Mouse (Mus musculus): ENCODE results near the gene Cetn3.

Gene Cetn3

DNA sequence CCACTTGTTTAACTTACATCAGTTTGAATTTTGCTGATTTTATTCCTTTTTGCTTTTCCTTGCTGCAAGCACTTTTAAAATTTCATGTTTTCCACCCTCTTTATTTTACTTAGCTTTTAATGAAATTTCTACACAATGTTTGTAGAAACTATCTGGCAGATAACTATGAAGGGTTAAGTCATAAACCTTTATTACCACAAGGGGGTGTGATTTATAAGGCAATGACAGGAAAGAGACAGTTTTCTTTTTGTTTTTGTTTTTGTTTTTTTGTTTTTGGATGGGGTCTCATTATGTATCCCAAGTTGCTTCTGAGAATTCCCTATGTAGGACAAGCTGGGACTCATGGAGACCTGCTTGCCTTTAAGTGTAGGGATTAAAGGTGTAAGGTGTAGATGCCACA lies 39.9 kb downstream of the Cetn3 start:
- no peak for DNase-seq (ENCODE audit: low spot score in 2 of 2)

DNA sequence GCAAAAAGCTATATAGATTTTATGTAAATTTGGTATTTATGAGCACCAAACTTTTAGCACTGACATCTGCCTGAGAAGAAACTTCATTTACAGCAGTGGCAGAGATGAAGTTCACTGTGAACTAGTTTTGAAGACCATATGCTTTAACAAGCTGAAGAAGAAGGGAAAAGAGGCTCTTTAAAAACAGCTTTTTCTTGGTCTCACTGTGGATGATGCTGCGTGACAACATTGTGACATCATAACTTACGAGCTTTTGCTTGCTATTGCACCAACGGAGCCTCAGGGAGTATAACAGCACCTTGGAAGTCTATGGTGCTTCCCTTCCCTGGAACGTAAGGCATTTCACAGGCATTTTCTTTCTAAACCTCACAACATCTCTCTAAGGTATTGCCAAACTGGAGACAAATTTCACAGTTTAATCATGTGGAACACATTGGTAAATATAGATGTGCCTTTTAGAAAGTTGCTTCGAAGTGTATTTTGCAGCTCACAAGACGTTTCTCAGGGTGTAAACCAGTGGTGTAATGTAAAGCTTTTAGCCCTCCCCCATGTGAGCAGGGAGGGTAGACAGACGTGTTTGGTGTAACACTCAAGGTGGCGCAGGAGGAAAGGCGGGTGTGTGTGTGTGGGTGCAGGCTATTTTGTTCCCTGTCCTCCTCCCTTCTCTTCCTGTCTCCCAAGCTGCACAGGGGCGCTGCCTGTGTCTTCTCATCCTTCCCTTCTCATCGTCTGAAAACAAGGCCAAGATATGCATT lies 41.9 kb downstream of the Cetn3 start:
- DNase-seq (ENCODE audit: low spot score in 2 of 2), result peak; percentile 25 to 44

DNA sequence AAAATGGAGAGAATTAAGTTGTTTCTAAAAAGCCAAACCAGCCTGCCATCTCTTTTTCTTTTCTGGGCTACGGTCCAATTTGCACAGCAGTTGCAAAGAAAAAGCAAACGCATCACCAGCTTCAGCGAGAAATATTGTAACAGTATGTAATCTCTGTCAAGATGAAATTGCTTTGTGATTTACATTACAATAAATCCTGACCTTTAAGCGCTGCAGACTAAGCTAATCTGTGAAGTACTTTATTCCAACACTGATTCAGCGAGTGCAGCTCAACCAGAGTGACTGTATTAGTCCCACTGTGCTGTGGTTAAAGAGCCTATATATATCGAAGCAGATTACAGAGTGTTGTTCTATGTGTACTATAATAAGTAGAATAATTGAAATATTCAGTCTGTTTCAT lies 45.6 kb downstream of the Cetn3 start:
- DNase-seq (ENCODE audit: low spot score in 2 of 2), result peak in 1 of 2 experiments; percentile 18

DNA sequence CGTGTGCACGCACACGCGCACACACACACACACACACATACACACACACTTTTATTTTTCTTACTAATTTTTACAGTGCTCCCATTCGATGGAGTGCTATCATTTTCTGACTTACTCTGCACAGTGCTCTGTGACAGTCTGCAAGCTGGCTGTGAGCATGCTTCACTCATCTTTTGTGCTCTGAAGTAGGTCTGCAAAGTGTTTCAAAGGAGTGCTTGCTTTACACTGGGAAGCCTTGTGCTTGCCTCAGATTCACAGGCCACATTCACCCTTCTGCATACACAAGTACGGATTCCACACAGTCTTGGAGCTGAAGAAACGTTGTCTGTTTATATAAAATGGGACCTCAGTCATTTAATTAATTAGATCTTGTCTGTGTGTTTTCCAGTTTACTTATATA lies 49.0 kb downstream of the Cetn3 start:
- DNase-seq (ENCODE audit: low spot score in 2 of 2), result no peak

DNA sequence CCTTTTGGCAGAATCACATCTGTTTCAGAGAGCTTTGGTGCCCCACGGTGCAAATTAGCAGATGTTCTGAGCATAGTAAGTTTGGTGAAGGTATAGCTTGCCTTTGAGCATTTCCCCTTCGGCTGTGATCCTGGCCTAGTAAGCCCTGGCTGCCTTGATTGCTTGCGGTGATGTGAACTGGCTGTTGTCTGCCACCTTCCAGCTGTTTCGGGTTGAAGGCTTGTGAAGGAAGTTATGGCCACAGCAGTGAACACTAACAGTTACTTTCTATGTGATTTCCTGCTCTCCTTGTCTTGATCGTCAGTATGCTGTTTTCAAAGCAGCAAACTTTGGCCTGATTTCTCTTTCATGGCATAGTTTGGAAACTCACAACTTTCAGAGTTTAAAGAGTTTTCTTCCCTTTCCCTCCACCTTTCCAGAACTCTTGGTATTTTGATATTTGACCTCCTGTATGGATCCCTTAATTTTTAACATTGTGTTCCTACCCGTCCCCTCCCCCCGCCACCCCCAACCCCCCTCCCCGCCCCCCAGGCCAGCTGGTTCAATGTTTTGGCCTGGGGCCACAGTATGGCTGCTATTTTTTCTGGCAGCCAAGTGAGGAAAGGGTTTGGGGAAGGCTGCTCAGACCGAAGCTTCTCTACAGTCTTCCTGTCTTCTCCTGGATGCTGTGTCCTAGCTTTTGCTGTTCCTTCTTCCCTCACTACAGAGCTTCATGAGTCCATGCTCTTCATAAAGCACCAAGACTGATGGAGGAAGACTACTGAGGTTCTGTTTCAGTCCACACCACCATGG lies 53.7 kb downstream of the Cetn3 start:
- DNase-seq (ENCODE audit: low spot score in 2 of 2), result no peak

DNA sequence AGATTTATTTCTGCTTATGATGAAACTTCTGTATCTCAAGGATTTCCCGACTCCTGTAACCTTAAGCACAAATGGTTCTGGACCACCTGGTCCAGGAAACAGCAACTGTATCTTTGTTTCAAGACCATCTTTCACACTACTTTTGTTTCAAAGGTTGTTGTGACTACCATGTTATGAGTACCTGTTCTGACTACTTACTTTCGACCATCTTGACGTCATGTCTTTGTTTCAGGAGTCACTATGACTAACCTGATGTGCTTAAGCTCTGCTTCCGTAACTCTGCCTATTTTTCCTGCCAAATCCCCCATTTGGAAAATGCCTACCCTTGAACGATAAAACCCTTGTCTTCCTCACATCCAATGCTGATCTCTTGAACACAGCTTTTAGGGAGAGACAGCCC lies 55.1 kb downstream of the Cetn3 start:
- DNase-seq (ENCODE audit: low spot score in 2 of 2), result no peak

DNA sequence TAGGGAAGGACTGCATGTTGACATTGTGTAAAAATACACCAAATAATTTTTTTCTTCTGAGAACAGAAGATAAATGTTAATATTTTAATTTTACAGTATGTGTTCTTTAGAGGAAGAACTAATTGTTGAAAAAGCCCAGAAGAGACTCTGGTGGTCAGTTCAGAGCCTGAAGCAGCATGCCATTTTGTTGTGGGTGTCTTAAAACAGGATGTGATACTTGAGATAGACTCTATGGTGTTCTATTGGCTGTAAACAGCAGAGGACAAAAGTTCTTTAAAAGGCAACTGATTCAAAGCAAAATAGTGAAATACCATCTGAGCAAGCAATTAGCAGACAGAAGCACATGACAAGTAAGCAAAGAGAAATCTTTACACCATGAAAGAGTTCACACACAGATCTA lies 56.1 kb downstream of the Cetn3 start:
- DNase-seq (ENCODE audit: low spot score in 2 of 2), result no peak

DNA sequence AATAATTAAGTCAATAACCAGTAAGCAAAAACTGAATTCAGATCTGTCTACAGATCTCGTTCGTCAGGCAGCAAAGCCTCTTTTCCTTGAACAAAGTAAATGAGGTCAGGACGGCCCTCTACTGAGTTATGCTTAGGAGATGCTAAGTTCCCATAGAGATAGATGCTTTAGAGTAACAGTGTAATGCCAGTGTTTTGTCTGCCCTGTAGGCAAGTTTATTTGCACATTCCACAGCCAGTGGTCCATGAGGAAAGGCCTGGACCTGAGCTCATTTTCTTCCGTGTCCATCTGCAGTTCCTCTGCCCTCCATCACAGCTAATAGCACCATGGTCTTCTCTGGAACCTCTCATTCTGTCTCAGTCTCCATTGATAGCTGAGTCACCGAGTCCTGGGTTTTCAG lies 57.4 kb downstream of the Cetn3 start:
- DNase-seq (ENCODE audit: low spot score in 2 of 2), result no peak

DNA sequence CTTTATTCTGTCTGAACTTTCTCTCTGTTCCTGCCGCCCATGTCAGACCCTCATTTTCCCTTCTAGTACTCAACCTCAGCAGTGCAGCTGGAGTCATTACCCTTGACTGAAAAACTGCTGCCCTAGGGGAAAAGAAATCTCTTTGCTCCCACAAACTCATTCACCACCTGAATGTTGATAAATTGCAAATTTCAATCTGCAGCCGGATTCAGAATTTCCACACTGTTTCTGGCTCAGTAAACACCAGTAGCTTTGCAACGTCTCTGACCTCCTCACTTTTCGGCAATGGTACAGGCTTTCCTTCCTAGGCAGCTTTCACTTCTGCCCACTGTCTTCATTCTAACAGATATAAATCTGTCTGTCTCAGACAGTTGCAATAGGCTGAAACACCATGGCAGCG lies 57.8 kb downstream of the Cetn3 start:
- no peak for DNase-seq (ENCODE audit: low spot score in 2 of 2)

DNA sequence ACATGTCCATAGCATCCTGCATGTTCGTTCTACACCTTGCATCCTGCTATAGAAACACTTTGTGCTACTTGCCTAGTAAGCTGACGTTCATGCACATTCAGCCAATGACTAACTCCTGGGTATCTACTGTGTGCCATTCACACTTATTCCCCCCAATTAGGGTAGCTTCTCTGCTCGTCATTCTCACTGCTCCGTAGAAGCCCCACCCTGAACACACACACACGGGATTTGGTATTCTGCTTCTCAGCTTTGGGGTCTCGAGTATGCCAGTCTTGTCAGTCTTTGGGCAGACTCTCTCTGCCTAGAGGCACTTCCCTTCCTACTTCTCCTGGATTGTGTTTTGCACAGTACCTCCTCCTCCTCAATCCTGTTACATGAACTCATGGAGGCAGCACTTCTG lies 59.4 kb downstream of the Cetn3 start:
- no peak for DNase-seq (ENCODE audit: low spot score in 2 of 2)

All from frontal cortex, postnatal 25 days (tissue).